Mouse (Mus musculus) spleen, adult 12 weeks (tissue): Measurements from ENCODE around the gene Cbx6.
A peak's percentile ranks its signal among the peaks of the same experiment; 100 is the strongest.

Experiments
- DNase-seq: peaks from one replicate; pipeline ENCODE4 v3.0.0; 2022; ENCODE audit warnings: low spot score

Gene Cbx6

GRCm38 (mm10) chr15:79834130-79834880 is at the start of gene Cbx6, which contains the start of gene Npcd:
Gene Cbx6, minus strand, starts transcription at chr15:79834688.
Gene Npcd, minus strand, starts transcription at chr15:79834237.
- DNase-seq, result peak; percentile 72

DNA sequence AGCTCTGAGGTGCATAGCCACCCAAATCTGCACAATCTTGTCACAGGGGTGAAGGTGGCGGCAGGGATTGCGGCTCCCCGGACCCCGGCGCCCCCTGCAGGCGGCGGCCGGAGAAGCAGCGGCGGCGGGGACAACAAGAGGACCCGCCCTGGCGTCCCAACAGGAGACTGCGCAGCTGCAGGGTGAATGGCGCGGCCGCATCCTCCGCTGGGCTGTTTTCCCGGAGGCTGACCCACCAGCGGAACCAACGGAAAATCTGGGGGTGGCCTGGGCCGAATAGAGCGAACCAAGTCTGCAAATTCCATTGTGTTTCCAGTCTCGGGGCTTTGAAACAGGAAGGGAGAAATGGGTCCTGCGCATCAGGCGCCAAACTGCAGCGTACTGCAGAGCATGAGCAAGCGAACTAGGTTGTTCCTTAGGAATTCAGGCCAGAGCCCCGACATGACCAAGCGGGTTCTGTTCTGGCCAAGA is 48.9 kb upstream of the Cbx6 start:
- DNase-seq, result peak; percentile 86

DNA sequence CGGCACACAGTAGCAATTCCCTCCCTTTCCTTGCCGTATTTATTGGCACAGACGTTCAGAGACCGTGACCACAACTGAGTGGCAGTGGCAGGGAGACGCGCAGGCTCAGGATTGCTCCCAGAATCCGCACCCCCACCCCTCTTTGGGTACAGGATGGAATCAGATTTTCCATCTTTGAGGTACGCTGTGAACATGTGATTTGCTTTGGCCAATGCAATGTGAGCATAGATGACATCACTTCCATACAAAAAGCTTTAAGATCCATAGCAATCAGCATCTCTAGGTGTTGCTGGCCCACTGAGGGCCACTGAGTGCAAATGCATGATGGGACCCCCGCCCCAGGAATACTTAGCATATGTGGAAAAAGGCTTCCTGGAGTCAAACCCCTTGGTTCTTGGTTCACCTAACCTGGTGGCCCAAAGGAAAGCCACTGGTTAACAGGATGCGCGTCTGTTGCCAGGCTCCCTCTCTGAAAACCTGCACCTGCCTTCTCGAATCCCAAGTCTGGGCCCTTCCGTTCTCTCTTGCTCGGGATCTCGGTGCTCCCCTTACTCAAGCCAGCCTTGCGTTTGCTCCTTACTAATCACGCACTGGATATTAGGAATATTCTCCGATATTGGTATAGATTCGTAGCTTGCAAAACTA is 48.3 kb upstream of the Cbx6 start:
- DNase-seq, result no peak

GRCm38 (mm10) chr15:79880477-79880876 is 46.0 kb upstream of the Cbx6 start:
- no peak for DNase-seq

- DNase-seq, result no peak
These were observed 44.8 kb upstream of the Cbx6 start for GRCm38 (mm10) chr15:79879319-79879718.

GRCm38 (mm10) chr15:79878725-79879136 is 44.2 kb upstream of the Cbx6 start:
- no peak for DNase-seq

GRCm38 (mm10) chr15:79875261-79875995 is 40.9 kb upstream of the Cbx6 start:
- DNase-seq, result no peak

- DNase-seq, result no peak
These were observed 39.5 kb upstream of the Cbx6 start for GRCm38 (mm10) chr15:79873995-79874394.

DNA sequence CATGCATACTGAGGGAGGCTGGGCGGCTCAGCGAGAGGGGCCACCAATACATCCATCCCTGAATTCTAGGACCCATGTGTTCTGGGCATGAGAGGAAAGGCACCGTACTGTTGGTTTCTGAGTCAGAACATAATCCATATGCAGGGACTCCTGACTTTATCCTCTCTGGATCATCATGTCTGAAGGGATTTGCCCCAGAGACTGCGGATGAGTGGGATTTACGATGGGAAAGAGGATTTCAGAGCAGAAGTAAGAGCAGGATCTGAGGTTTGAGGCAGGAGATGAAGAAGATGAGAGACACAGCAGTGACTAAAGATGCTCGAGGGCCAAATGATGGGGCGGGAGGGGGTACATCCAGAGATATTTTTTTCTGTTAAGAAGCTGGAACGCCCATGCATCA is 39.1 kb upstream of the Cbx6 start:
- DNase-seq, result no peak

GRCm38 (mm10) chr15:79867260-79868002 is 32.9 kb upstream of the Cbx6 start:
- DNase-seq, result no peak

- no peak for DNase-seq
These were observed 25.3 kb upstream of the Cbx6 start for GRCm38 (mm10) chr15:79859821-79860220.

DNA sequence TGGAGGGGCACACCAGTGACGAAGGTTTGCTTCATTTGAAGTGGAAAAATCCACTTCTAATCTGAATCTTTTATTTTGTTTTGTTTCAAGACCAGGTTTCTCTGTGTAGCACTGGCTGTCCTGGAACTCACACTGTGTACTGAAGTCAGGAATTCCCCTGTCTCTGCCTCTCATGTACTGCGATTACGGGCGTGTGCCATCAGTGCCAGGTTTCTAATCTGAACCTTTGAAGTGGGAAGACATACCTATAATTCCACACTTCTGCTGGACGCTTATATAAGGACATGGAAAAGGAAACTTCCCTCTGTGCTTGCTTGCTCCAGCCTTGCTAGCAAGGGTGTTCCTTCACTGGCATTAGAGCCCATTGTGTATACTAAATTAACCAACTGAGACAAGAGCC is 24.5 kb upstream of the Cbx6 start:
- DNase-seq, result no peak

- DNase-seq, result no peak
These were observed 15.7 kb upstream of the Cbx6 start for GRCm38 (mm10) chr15:79850143-79850542.

DNA sequence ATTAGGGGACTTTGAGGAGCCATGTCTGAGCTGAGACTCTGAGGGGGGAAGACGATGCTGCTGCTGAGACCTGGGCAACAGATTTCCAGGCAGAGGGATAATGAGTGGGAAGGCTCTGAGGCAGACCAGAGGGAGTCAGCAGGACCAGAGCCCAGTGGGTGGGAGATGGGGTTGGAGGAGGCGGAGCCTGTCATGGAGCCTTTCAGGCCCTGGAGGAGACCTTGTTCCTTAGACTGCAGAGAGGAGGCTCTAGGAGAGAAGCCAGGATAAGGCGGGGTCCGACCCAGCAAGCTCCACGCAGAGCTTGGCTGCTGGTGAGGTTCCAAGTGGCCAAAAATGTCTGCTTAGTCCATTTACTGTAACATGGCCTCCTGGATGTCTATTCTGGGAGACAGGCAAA is 12.6 kb upstream of the Cbx6 start:
- DNase-seq, result no peak

- DNase-seq, result no peak
These were observed 11.5 kb upstream of the Cbx6 start for GRCm38 (mm10) chr15:79845986-79846385.

- no peak for DNase-seq
These were observed 8.5 kb upstream of the Cbx6 start for GRCm38 (mm10) chr15:79842985-79843384.

DNA sequence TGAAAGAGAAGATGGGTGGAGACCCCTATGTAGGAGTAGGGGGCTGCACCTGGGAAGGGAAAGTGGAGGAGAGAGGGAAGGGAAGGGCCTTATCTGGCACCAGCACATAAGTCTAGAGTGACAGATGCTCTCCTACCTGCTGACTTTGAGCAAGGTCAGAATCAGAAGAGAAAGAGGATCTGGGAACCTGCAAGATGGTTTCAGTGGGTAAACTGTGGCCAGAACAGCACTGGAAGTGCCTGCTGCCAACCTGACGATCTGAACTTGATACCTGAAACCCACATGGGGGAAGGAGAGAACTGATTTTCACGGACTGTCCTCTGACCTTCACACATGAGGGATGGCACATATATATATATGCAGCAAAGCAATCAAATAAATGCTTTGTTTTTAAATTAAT is 5.8 kb upstream of the Cbx6 start:
- DNase-seq, result no peak

- DNase-seq, result no peak
These were observed 383 bp upstream of the Cbx6 start for GRCm38 (mm10) chr15:79834881-79835260.

DNA sequence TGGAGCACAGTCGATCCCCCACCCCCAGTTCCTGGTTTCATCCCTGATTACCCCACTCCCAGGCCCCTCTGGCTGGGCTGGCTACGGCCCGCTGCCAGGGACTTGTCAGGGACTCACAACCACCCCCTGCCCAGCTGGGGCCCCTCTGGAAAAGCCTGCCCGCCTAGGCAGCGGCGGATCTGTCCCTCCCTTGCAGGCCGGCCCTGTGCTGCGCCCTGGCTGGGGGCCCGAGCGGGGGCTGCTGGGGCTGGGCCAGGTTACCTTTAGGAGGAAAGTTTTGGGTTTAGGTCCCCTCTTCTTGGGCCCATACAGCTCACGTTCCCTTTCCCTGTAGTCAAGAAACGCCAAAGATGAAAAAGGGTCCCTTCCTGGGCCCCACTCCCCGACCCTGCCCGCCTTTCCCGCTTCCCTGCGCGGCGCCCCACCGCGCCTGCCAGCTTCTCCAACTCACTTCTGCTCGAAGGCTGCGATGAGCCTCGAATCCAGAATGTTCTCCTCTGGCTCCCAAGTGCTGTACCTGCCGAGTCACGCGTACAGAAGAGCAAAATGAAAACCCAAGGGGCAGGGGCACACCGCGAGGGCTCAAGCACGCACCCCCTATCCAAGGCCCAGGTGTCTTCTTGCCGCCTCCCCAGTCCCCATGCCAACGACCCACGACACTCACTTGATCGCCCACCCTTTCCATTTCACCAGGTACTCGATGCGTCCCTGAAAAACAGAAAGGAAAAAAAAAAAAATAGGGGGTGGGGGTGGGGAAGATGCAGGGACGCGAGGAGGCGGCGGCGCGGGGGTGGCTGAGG is 1.0 kb downstream of the Cbx6 start:
- DNase-seq, result no peak

GRCm38 (mm10) chr15:79832064-79832900 is 2.2 kb downstream of the Cbx6 start:
- DNase-seq, result peak; percentile 64
